Mouse (Mus musculus) heart, embryonic 14.5 days (tissue): ENCODE measurements at regions not wholly inside any gene's neighbourhood (a gene's known extent, or its start where the extent isn't known, plus 50 kb on each side); places are given as distances from the start of the nearest gene placed in this dataset.

ENCODE experiments used
- ATAC-seq: fragments of 200-750 bp; cut with Nextera tagmentation; 2 replicates; pipeline ENCODE4 v1.8.0; 2017; ENCODE audit warnings: low read depth, moderate TSS enrichment; ENCODE audit not compliant: insufficient number of reproducible peaks, insufficient read depth, low FRiP score
- H3K27ac ChIP-seq, 2 experiments: fragments of 200-500 bp in 1 of 2; fragments of 300-500 bp in 1 of 2; sonication (generic) in 1 of 2; replicated peaks in 1 of 2; 2 replicates each; pipeline ENCODE4 v1.5.1; 2012 to 2014; ENCODE audit warnings: low read depth in 2 of 2, low read length in 2 of 2, control low read depth in 1 of 2, mild to moderate bottlenecking in 1 of 2, mixed read lengths in 1 of 2; ENCODE audit not compliant: control insufficient read depth in 1 of 2, insufficient read depth in 1 of 2
- H3K27me3 ChIP-seq: fragments of 300-500 bp; sonication (generic); 2 replicates; pipeline ENCODE4 v1.6.1; 2014; ENCODE audit warnings: mild to moderate bottlenecking, low read length, control low read depth; ENCODE audit not compliant: control insufficient read depth, insufficient read depth
- H3K36me3 ChIP-seq: fragments of 300-500 bp; sonication (generic); 2 replicates; pipeline ENCODE4 v1.6.1; 2014; ENCODE audit warnings: mild to moderate bottlenecking, control low read depth, low read length, mixed read lengths; ENCODE audit not compliant: control insufficient read depth, insufficient read depth
- H3K4me1 ChIP-seq, 2 experiments: fragments of 200-500 bp in 1 of 2; fragments of 300-500 bp in 1 of 2; sonication (generic) in 1 of 2; 2 replicates each; pipeline ENCODE4 v1.6.1; 2012 to 2014; ENCODE audit warnings: low read length in 2 of 2, control low read depth in 1 of 2, mixed read lengths in 1 of 2; ENCODE audit not compliant: control insufficient read depth in 2 of 2, insufficient read depth in 2 of 2
- H3K4me2 ChIP-seq: fragments of 300-500 bp; sonication (generic); 2 replicates; pipeline ENCODE4 v1.6.1; 2014; ENCODE audit warnings: mild to moderate bottlenecking, low read length
- H3K4me3 ChIP-seq, 2 experiments: fragments of 200-500 bp in 1 of 2; fragments of 300-500 bp in 1 of 2; sonication (generic) in 1 of 2; 2 replicates each; pipeline ENCODE4 v1.5.1; 2012 to 2014; ENCODE audit warnings: low read length in 2 of 2, mild to moderate bottlenecking in 2 of 2, control low read depth in 1 of 2, low read depth in 1 of 2, moderate library complexity in 1 of 2; ENCODE audit not compliant: control insufficient read depth in 1 of 2, insufficient read depth in 1 of 2
- H3K9ac ChIP-seq: fragments of 300-500 bp; sonication (generic); 2 replicates; pipeline ENCODE4 v1.6.1; 2014; ENCODE audit warnings: mild to moderate bottlenecking, low read length
- H3K9me3 ChIP-seq: fragments of 300-500 bp; sonication (generic); 2 replicates; pipeline ENCODE4 v1.6.1; 2016; ENCODE audit warnings: low read length, control low read depth; ENCODE audit not compliant: control insufficient read depth
- WGBS: fragments of 180-500 bp; shearing (Covaris S2); extraction: QIAGEN DNeasy Blood & Tissue Kit; methylation state at CpG from one replicate; pipeline ENCODE4 v1.1.7; 2014; 5-methylcytosine and 5-hydroxymethylcytosine counted together

DNA sequence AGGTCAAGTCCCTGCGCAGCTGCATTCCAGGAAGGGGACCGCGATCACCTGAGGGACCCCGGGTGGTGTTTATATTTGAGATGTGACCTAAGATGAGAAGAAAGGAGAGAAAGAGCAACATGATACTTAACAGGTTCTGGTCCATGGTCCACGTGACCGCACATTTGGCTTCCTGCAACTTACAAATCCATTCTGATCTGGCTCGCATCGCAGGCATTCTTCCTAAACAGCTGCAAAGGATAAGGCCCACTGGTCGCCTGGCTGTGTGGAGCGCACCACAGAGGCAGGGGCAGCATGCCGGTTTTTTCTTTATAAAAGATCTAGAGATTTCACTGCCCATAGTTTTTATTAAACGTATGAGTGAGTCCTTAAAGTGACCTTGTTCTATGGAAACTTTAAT is 261.6 kb downstream of the Mtx2 start:
- H3K27ac ChIP-seq: no peak overlapping the region
- no peaks in the 10 kb centered on the region for H3K9me3 ChIP-seq
- H3K4me2 ChIP-seq: peak overlapping the region; percentile 62
- H3K27me3 ChIP-seq: no peaks in the 10 kb centered on the region
- 0 out of 2 replicates have a peak overlapping the region, but pooled peaks have one; percentile 34 for H3K9ac ChIP-seq
- no peak for ATAC-seq
- H3K36me3 ChIP-seq: no peaks in the 10 kb centered on the region
- H3K4me1 ChIP-seq: peaks cover 7 to 11% of the 10 kb centered on the region in 2 experiments
- H3K4me3 ChIP-seq: peak overlapping the region; percentile 16 to 26; a peak in 3 of 4 replicates
- WGBS: 28% methylated on average over 12 of the region's 12 CpGs

- Histone ChIP-seq H3K27me3 (no peaks in the 10 kb centered on the region), H3K9me3 (no peaks in the 10 kb centered on the region), H3K4me2 (no peak overlapping the region), H3K36me3 (no peaks in the 10 kb centered on the region), H3K4me3 (no peak overlapping the region), H3K9ac (no peak overlapping the region), H3K4me1 (peaks cover 7 to 11% of the 10 kb centered on the region in 2 experiments), H3K27ac (no peak overlapping the region)
- ATAC-seq: no peak
- 61% methylated on average over 8 of the region's 8 CpGs for whole genome bisulfite sequencing
These were observed 263.6 kb downstream of the Mtx2 start for GRCm38 (mm10) chr2:75089186-75089585.

GRCm38 (mm10) chr2:75089616-75090015 is 264.0 kb downstream of the Mtx2 start:
- no peak overlapping the region for H3K9ac ChIP-seq
- H3K4me2 ChIP-seq: no peak overlapping the region
- H3K36me3 ChIP-seq: no peaks in the 10 kb centered on the region
- WGBS: 36% methylated on average over 6 of the region's 6 CpGs
- H3K27me3 ChIP-seq: no peaks in the 10 kb centered on the region
- no peak overlapping the region for H3K4me3 ChIP-seq
- no peak overlapping the region for H3K27ac ChIP-seq
- no peak for ATAC-seq
- H3K9me3 ChIP-seq: no peaks in the 10 kb centered on the region
- peaks cover 7 to 11% of the 10 kb centered on the region in 2 experiments for H3K4me1 ChIP-seq

GRCm38 (mm10) chr2:75090439-75090838 is 264.8 kb downstream of the Mtx2 start:
- H3K4me3 ChIP-seq: no peak overlapping the region
- H3K27me3 ChIP-seq: no peaks in the 10 kb centered on the region
- no peak for ATAC-seq
- WGBS: 74% methylated on average over 16 of the region's 16 CpGs
- peaks cover 7 to 11% of the 10 kb centered on the region in 2 experiments for H3K4me1 ChIP-seq
- no peaks in the 10 kb centered on the region for H3K9me3 ChIP-seq
- no peaks in the 10 kb centered on the region for H3K36me3 ChIP-seq
- H3K9ac ChIP-seq: no peak overlapping the region
- H3K27ac ChIP-seq: no peak overlapping the region
- no peak overlapping the region for H3K4me2 ChIP-seq

GRCm38 (mm10) chr2:75101501-75101900 is 275.9 kb downstream of the Mtx2 start:
- no peak overlapping the region for H3K27ac ChIP-seq
- H3K4me2 ChIP-seq: no peak overlapping the region
- no peaks in the 10 kb centered on the region for H3K27me3 ChIP-seq
- H3K9me3 ChIP-seq: no peaks in the 10 kb centered on the region
- H3K9ac ChIP-seq: no peak overlapping the region
- no peak overlapping the region for H3K4me3 ChIP-seq
- ATAC-seq: no peak
- 49% methylated on average over 11 of the region's 11 CpGs for WGBS
- no peaks in the 10 kb centered on the region; a peak in 1 of 4 replicates for H3K4me1 ChIP-seq
- H3K36me3 ChIP-seq: no peaks in the 10 kb centered on the region

DNA sequence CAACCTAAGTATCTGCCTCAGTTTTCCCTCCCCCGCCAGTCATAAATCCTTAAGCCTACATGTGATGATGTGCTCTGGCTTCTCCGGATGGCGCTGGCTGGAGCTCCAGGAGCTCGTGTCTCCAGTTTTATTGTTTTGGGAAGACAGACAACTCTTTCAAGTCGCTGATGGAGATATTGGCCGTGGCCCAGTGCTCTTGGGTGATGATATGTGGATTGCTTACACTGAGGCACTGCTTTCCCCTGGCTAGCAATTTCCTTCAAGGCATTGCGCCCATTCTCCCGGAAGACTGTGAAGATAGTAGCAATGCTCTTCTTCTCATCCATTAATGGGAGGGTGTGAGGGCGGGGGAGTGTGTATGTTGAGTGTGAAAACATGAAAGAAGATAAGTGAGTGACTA is 287.1 kb downstream of the Mtx2 start:
- no peaks in the 10 kb centered on the region for H3K36me3 ChIP-seq
- H3K9me3 ChIP-seq: no peaks in the 10 kb centered on the region
- peaks cover 3 to 6% of the 10 kb centered on the region in 2 experiments; a peak in 3 of 4 replicates for H3K4me1 ChIP-seq
- H3K27me3 ChIP-seq: no peaks in the 10 kb centered on the region
- no peak overlapping the region for H3K9ac ChIP-seq
- no peak overlapping the region for H3K27ac ChIP-seq
- H3K4me2 ChIP-seq: no peak overlapping the region
- no peak overlapping the region for H3K4me3 ChIP-seq
- no peak for ATAC-seq
- WGBS: 69% methylated on average over 9 of the region's 9 CpGs

DNA sequence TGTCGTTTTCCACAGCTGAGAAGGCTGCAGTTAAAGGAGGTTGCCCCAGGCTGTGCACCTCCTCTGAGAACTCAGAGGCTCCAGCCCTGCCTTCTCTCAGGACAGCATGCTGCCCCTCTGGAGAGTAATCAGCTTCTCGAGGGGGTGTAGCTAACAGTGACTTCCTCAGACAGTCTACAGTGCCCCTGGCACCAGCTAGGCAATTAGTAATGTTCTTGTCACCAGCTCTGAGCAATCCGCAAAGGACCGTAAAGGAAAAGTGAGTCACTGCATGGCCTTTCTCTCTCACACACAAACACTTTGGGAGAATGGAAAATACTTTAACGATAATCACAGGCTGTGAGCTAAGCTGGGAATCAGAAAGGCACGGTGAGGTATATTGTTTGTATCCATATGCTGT is 288.8 kb downstream of the Mtx2 start:
- 0 out of 2 replicates have a peak, but pooled peaks have one; percentile 43 for ATAC-seq
- Histone ChIP-seq H3K4me2 (no peak overlapping the region), H3K27ac (no peak overlapping the region), H3K4me1 (peaks cover 3 to 6% of the 10 kb centered on the region in 2 experiments; a peak in 3 of 4 replicates), H3K4me3 (no peak overlapping the region), H3K36me3 (no peaks in the 10 kb centered on the region), H3K27me3 (no peaks in the 10 kb centered on the region), H3K9me3 (no peaks in the 10 kb centered on the region), H3K9ac (no peak overlapping the region)
- WGBS: 34% methylated on average over 6 of the region's 6 CpGs

DNA sequence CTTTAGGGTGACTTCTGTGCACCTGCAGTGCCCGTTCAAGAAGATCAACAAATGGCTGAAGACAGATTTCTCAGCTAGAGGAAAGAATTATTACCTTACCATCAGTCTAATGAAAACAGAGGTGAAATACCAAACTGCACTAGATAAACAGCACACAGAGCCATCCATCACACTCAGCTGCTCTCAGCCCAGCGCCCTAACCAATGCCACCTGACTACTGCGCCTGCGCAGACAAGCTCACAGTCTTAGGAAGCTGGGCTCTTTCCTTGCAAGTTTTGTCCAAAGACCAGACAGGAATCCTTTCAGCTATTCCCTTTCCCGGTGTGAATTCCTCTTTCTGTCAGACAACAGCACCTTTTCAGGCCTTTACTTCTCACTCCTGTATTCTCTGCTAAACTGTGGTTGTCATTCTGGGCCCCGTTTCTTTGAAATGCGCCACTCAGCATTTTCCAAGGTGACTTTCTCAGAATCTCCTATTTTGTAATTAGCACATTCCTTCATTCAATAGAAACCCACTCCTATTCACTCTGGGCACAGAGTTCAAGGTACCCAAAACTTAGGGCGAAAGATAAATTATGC is 292.8 kb downstream of the Mtx2 start:
- no peaks in the 10 kb centered on the region for H3K9me3 ChIP-seq
- 77% methylated on average over 8 of the region's 8 CpGs for WGBS
- no peak overlapping the region for H3K9ac ChIP-seq
- H3K4me3 ChIP-seq: no peak overlapping the region
- H3K4me1 ChIP-seq: peaks cover 3 to 4% of the 10 kb centered on the region in 2 experiments; a peak in 3 of 4 replicates
- H3K4me2 ChIP-seq: no peak overlapping the region
- no peak overlapping the region for H3K27ac ChIP-seq
- no peaks in the 10 kb centered on the region for H3K36me3 ChIP-seq
- no peaks in the 10 kb centered on the region for H3K27me3 ChIP-seq
- ATAC-seq: no peak
